In the genomic region with DNA sequence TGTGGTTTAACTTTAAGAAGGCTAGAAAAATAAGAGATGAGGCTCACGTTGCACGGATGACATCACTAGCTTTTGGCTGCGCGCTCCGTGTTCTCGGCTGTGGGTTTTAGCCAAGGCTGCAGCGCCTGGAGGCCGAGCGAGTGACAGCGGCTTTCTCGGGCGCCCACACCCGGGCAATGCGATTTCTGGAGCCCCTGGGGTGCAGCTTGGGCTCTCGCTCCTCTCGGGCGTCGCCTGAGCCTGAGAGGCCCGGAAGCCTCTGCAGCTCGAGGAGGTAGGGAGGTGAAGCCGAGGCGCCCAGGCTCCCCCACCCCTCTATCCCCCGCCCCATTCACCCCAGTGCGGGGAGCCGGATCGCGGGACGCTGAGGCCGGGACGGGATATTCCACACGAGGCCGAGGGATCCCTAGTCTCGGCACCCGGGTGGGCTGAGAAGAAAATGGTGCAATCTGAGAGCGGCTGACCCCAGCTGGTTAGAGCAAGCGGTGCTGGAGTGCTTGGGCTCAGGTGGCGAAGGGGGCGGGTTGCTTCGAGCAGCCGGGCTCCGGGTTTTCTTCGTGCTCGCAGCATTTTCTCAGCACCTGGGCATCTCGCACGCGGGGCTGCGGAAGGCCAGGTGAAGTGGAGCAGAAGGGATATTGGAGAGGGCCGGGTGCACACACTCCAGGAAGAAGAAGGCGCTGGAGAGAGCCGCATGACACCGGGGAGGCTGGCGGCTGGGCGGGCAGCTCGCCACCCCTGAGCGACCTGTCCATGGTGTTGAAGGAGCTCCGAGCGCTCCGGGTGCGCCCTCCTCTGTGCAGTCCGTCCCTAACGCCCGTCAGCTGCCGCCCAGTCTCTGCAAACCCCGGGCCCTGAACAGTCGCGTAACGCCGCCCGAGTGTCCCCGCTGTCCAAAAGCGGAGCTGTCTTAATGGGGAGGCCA, we compare ENCODE assay signal across 9 mouse cellular contexts. TPM values are rescaled to one million over a fixed set of nuclear protein-coding genes. Genes with fewer than 3 reads are reported as not detected.
DNase-seq lines count a peak whose midpoint lies in the region; ATAC-seq and TF ChIP-seq lines count a peak whose summit lies in the region.
"Had no signal": no experiment of that assay in that cellular context is flagged by ENCODE, and none has a peak within 500 bp of the region (broad histone marks: within the 10 kb centered on the region; RNA-seq: fewer than 3 reads in every experiment).

No protein-coding gene starts in this region.

- H3K4me2 ChIP-seq in forebrain, postnatal 0 days (ENCODE audit: low read depth): peak overlapping the region; percentile 84
- H3K4me2 ChIP-seq in liver, embryonic 13.5 days: peak overlapping the region; percentile 60
- H3K4me2 ChIP-seq in neural tube, embryonic 15.5 days: peak overlapping the region; percentile 81

- no peaks in the 10 kb centered on the region for H3K36me3 ChIP-seq in forebrain, postnatal 0 days (ENCODE audit: insufficient read depth)
- H3K36me3 ChIP-seq in liver, embryonic 13.5 days: no peaks in the 10 kb centered on the region
- no peaks in the 10 kb centered on the region for H3K36me3 ChIP-seq in neural tube, embryonic 15.5 days

- peak overlapping the region; percentile 89 for H3K9ac ChIP-seq in forebrain, postnatal 0 days
- H3K9ac ChIP-seq in liver, embryonic 13.5 days: no peak overlapping the region
- peak overlapping the region; percentile 89 for H3K9ac ChIP-seq in neural tube, embryonic 15.5 days (replicated peaks)

- H3K27me3 ChIP-seq in cerebellum, adult 2 months (ENCODE audit: control insufficient read depth, insufficient read depth, low read length): no peaks in the 10 kb centered on the region
- no peaks in the 10 kb centered on the region; the same call in 1 of the 2 replicates for H3K27me3 ChIP-seq in forebrain, postnatal 0 days (ENCODE audit: insufficient read depth, low read length)
- peaks cover 74% of the 10 kb centered on the region for H3K27me3 ChIP-seq in liver, embryonic 13.5 days
- no peaks in the 10 kb centered on the region for H3K27me3 ChIP-seq in neural tube, embryonic 15.5 days (replicated peaks)

- DNase-seq in ES-CJ7 (ENCODE audit: low read depth, low spot score): peak; percentile 75
- DNase-seq in cerebellum, adult 2 months: peak; percentile 93 to 94
- DNase-seq in forebrain, postnatal 0 days: peak; percentile 94
- peak; percentile 58 to 69 for DNase-seq in heart, postnatal 14 days
- DNase-seq in kidney, postnatal 4 days: peak; percentile 74 to 81
- no peak for DNase-seq in liver, embryonic 13.5 days
- peak; percentile 24 for DNase-seq in urinary bladder, postnatal 25 days (ENCODE audit: low spot score)

- ATAC-seq in forebrain, postnatal 0 days: peak; percentile 78
- ATAC-seq in liver, embryonic 13.5 days (ENCODE audit: low read depth): no peak
- peak; percentile 83 for ATAC-seq in neural tube, embryonic 15.5 days (ENCODE audit: low FRiP score)

- under 1% methylated on average over 71 of the region's 71 CpGs for WGBS in cerebellum, adult 2 months
- WGBS in forebrain, postnatal 0 days: 4% methylated on average over 68 of the region's 71 CpGs
- 2% methylated on average over 69 of the region's 71 CpGs for WGBS in liver, embryonic 13.5 days (ENCODE audit: insufficient replicate concordance)
- WGBS in neural tube, embryonic 15.5 days: under 1% methylated on average over 71 of the region's 71 CpGs

- intact Hi-C loops in heart, postnatal 14 days (cut with DNase I): no loop called here

- TF ChIP-seq CTCF in cerebellum, adult 2 months (IDR thresholded peaks at IDR 0.05; ENCODE audit: borderline replicate concordance, insufficient read depth, low read depth, low read length): no peak
- peak; percentile 29 for TF ChIP-seq CTCF in forebrain, postnatal 0 days (IDR thresholded peaks at IDR 0.05; ENCODE audit: low read depth)

- peak overlapping the region; percentile 79 for H3K4me3 ChIP-seq in cerebellum, adult 2 months (replicated peaks; ENCODE audit: insufficient read depth, low read depth, low read length)
- peak overlapping the region; percentile 78 for H3K4me3 ChIP-seq in forebrain, postnatal 0 days (ENCODE audit: low read depth, low read length)
- peak overlapping the region; percentile 43 for H3K4me3 ChIP-seq in liver, embryonic 13.5 days (replicated peaks)
- peak overlapping the region; percentile 79 for H3K4me3 ChIP-seq in neural tube, embryonic 15.5 days (replicated peaks)

- TF ChIP-seq POLR2A in cerebellum, adult 2 months (IDR thresholded peaks at IDR 0.05; ENCODE audit: borderline replicate concordance, insufficient read depth, low read length): peak; percentile 75; the same call in 1 of the 2 replicates

- H3K9me3 ChIP-seq in forebrain, postnatal 0 days (ENCODE audit: low read length): no peaks in the 10 kb centered on the region
- H3K9me3 ChIP-seq in liver, embryonic 13.5 days (replicated peaks): no peaks in the 10 kb centered on the region
- no peaks in the 10 kb centered on the region for H3K9me3 ChIP-seq in neural tube, embryonic 15.5 days (replicated peaks)

- H3K4me1 ChIP-seq in cerebellum, adult 2 months (ENCODE audit: control insufficient read depth, insufficient read depth, low read length): peaks cover 6% of the 10 kb centered on the region; the same call in 1 of the 2 replicates
- peaks cover 16% of the 10 kb centered on the region for H3K4me1 ChIP-seq in forebrain, postnatal 0 days (ENCODE audit: insufficient read depth)
- H3K4me1 ChIP-seq in liver, embryonic 13.5 days (replicated peaks): 0 out of 2 replicates have a peak, but pooled peaks cover 13% of the 10 kb centered on the region
- H3K4me1 ChIP-seq in neural tube, embryonic 15.5 days: peaks cover 25% of the 10 kb centered on the region

- H3K27ac ChIP-seq in cerebellum, adult 2 months (ENCODE audit: insufficient read depth, low read length): peak overlapping the region; percentile 60
- H3K27ac ChIP-seq in forebrain, postnatal 0 days (ENCODE audit: low read depth, low read length): peak overlapping the region; percentile 98
- no peak overlapping the region for H3K27ac ChIP-seq in liver, embryonic 13.5 days
- H3K27ac ChIP-seq in neural tube, embryonic 15.5 days (replicated peaks): peak overlapping the region; percentile 96

RNA-seq across cellular contexts. Expression of gene Tmem178b, which starts 1.4 kb away (rescaled TPM):
- polyA plus RNA-seq in cerebellum, adult 2 months (2012; rRNA removed): 66.7 and 72.3 TPM in 2 replicates
- 87.9 and 133 TPM in 2 replicates for total RNA-seq in forebrain, postnatal 0 days (2014; rRNA removed)
- 12.1 and 25.1 TPM in 2 replicates for polyA plus RNA-seq in forebrain, postnatal 0 days (2015; fragmentation: Nextera tagmentation; extraction: Ambion mirVana)
- total RNA-seq in heart, postnatal 14 days (2021): under 1 TPM; 0.31 to 0.56 TPM
- polyA plus RNA-seq in liver, embryonic 13.5 days (2015; fragmentation: Nextera tagmentation; extraction: Ambion mirVana): 0.03 TPM in 1 of 2 replicates, not detected in the other
- 28.8 and 32.4 TPM in 2 replicates for polyA plus RNA-seq in neural tube, embryonic 15.5 days (2015; fragmentation: Nextera tagmentation; extraction: Ambion mirVana)
- total RNA-seq: MEL had no signal

Comparison
In these comparisons a context has a peak if more than half of its experiments do, and no peak if none do; other contexts are left out.
1. RNA of gene Tmem178b, which starts 1.4 kb away (polyA plus RNA-seq): 66.7 to 72.3 TPM in cerebellum, adult 2 months, 28.8 to 32.4 TPM in neural tube, embryonic 15.5 days and 12.1 to 25.1 TPM in forebrain, postnatal 0 days; 0.03 TPM in liver, embryonic 13.5 days; every median in the first group is over 10 times any median in the second.
2. Peak in every context shown above with its lines, with median percentiles within 50 percentile points of each other: H3K4me3 ChIP-seq and H3K4me2 ChIP-seq.